Mouse (Mus musculus): ENCODE measurements around the gene Ddx17.

DNA sequence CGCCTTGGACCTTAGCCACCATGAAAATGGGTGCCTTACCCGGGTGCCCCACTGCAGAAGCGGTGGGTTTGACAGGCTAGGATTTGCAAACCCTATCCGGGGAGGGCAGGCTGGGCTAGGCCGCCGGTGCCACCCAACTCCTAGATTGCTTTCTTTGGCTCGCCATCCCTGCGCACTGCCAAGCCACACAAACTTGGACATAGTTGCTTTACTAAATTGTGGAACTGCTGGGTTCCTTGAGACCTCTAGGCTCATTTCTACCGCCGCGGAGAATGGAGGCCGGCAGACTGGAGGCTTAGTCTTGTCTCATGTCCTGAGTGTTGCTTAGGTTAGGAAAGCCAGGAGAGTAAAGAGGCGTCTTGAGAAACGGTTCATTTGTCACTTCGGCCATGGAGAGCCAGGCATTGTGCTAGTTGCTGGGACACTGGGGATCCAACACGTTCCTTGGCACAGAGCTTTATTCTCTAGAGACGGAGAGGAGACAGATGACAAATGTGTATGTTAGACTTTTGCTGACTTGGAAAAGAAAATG, 814 bp upstream of the Ddx17 start:
- TF ChIP-seq POLR2A (IDR thresholded peaks at IDR 0.05; ENCODE audit: borderline replicate concordance, insufficient read depth, low read length) (no peak), CTCF (IDR thresholded peaks at IDR 0.05; ENCODE audit: borderline replicate concordance, insufficient read depth, low read depth, low read length) (no peak)
